Mouse (Mus musculus): ENCODE measurements around the gene Pde3a. TPM values are rescaled to one million over a fixed set of nuclear protein-coding genes. Genes with fewer than 3 reads are reported as not detected.

Gene Pde3a
- polyA plus RNA-seq, 1 experiment = 8.9 TPM

DNA sequence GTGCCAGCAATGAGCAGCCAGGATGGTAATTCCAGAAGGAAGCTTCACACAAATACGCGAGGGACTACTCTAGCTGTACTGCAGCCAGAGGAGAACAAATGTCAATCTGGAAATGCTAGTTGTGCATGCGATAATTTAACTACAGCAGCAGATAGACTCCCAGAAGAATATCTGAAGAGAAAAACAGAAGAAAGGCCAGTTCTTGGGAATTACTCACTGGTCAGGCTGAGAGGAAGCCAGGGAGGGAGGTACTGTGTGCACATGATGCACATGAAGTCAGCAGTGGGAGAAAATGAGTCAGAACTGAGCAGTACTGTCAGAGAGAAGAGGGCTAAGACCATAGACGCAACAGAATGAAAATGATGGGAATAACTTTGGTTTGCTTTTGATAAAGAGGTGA lies 159.7 kb downstream of the Pde3a start:
- Histone ChIP-seq H3K4me1 (ENCODE audit: control insufficient read depth, insufficient read depth, low read length) (peaks cover 3% of the 10 kb centered on the region), H3K27ac (ENCODE audit: insufficient read depth, low read length) (peak overlapping the region; percentile 43), H3K4me3 (ENCODE audit: insufficient read depth, low read length) (no peak overlapping the region)
- TF ChIP-seq CTCF (IDR thresholded peaks at IDR 0.05; ENCODE audit: borderline replicate concordance, insufficient read depth, low read length) (no peak), POLR2A (IDR thresholded peaks at IDR 0.05; ENCODE audit: low read depth, low read length) (no peak)

DNA sequence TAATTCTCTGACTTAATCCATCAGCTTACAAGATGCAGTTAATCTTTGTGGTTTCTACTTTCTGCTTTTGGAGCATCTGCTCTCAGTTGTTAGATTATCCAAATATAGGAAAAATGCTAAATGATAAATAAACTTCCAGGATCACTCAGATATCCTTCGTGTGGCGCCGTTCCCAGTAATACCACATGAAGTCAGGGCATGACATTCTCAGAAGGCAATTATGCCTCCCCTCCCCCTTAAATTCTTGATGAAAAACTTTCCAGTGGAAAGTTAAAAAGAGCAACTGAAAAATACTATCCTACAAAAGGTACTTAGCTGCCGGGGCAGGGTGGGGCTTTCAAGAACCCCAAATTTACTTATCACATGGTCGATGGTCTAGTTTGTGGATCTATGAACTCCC lies 161.8 kb downstream of the Pde3a start:
- no peak overlapping the region for H3K4me3 ChIP-seq (ENCODE audit: insufficient read depth, low read length)
- TF ChIP-seq POLR2A (IDR thresholded peaks at IDR 0.05; ENCODE audit: low read depth, low read length) = no peak
- TF ChIP-seq CTCF (IDR thresholded peaks at IDR 0.05; ENCODE audit: borderline replicate concordance, insufficient read depth, low read length) = no peak
- H3K27ac ChIP-seq (ENCODE audit: insufficient read depth, low read length) = peak overlapping the region; percentile 40; the same call in 1 of the 2 replicates
- H3K4me1 ChIP-seq (ENCODE audit: control insufficient read depth, insufficient read depth, low read length) = peaks cover 3% of the 10 kb centered on the region

DNA sequence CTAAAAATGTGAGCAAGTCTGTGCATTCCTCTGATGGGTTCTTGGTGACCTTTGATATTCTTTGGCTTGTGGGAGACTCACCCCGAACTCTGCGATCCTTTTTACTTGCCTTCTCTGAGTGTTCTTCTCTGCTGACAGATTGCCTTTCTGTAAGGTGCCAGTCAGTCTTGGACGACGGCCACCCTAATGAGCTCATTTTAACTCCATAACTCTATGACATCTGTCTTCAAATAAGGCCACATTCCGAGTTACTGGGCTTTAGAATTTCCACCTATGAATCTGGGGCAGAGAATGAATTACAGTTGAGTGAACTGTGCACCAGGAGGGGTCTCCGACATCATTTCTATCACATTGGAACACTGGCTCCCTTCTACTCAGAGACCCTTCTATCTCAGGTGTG lies 176.0 kb downstream of the Pde3a start:
- Histone ChIP-seq H3K27ac (ENCODE audit: insufficient read depth, low read length) (no peak overlapping the region), H3K4me3 (ENCODE audit: insufficient read depth, low read length) (no peak overlapping the region), H3K4me1 (ENCODE audit: control insufficient read depth, insufficient read depth, low read length) (no peaks in the 10 kb centered on the region)
- no peak for TF ChIP-seq POLR2A (IDR thresholded peaks at IDR 0.05; ENCODE audit: low read depth, low read length)
- TF ChIP-seq CTCF (IDR thresholded peaks at IDR 0.05; ENCODE audit: borderline replicate concordance, insufficient read depth, low read length) = no peak

DNA sequence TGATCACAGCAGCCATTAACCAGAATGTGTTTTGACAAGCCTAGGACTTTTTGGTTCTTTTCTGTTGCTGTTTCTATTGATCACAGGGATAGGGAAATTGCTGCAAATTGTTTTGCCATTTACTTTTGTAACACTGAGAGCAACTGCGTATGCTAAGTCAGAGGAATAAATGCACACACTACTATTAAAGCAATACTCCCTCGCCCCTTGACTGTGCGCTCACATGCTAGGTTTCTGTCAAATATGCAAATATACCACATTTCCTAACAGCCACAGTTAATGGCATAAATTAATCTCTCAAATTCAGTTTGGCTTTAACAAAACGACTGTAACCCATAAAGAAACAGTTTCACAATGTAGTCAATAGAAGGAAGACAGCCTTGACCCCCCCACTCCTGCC lies 179.5 kb downstream of the Pde3a start:
- no peak overlapping the region for H3K4me3 ChIP-seq (ENCODE audit: insufficient read depth, low read length)
- H3K27ac ChIP-seq (ENCODE audit: insufficient read depth, low read length) = no peak overlapping the region
- TF ChIP-seq POLR2A (IDR thresholded peaks at IDR 0.05; ENCODE audit: low read depth, low read length) (no peak), CTCF (IDR thresholded peaks at IDR 0.05; ENCODE audit: borderline replicate concordance, insufficient read depth, low read length) (no peak)
- H3K4me1 ChIP-seq (ENCODE audit: control insufficient read depth, insufficient read depth, low read length) = no peaks in the 10 kb centered on the region

DNA sequence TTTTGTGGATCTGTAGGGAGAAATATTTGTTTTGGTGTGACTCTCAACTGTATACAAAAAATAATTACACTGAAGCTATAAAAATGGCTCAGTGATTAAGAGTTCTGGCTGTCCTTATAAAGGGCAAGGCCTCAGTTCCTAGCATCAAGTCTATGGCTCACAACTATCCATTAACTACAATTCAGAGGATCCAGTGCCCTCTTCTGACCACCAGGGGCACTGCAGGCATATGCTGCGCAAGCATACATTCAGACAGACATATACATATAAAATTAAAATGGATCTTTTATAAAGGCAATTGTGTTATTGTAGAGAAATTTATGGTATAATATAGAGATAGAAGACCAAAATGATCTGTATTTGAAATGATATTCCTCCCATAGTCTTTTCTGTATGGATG lies 181.1 kb downstream of the Pde3a start:
- Histone ChIP-seq H3K4me3 (ENCODE audit: insufficient read depth, low read length) (no peak overlapping the region), H3K27ac (ENCODE audit: insufficient read depth, low read length) (no peak overlapping the region), H3K4me1 (ENCODE audit: control insufficient read depth, insufficient read depth, low read length) (no peaks in the 10 kb centered on the region)
- TF ChIP-seq CTCF (IDR thresholded peaks at IDR 0.05; ENCODE audit: borderline replicate concordance, insufficient read depth, low read length) = peak; percentile 31; the same call in 1 of the 2 replicates
- TF ChIP-seq POLR2A (IDR thresholded peaks at IDR 0.05; ENCODE audit: low read depth, low read length) = no peak

DNA sequence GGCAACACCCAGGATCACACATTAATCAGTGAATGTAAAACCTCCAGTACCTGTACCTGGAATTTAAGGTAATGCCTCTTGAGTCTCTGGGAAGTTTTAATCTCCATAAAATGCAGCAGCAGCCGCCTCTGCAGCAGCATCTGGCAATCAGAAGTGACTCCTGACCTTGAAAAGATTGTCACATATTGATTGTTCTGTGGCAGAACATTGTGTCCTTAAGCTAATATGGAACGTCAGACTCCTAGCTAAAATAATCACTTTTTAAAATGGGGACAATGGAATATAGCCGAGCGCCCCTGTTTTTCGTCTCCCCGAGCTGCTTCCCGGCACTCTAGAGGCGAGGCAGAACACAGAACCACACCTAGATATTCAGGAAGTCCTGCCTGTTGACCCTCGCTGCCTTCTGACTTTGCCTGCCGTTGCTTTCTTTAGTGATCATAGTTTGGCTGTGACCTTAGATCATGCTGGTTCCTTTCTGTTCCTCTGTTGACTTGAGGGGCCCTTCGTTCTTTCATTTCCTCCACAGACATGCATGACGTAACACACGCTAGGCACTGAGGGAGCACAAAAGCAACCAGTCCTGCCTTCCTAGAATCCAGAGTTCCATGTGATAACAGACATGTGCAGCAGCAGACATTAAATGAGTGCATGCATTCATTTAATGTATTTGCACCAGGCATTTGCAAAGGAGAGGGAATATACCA lies 183.4 kb downstream of the Pde3a start:
- no peak overlapping the region for H3K27ac ChIP-seq (ENCODE audit: insufficient read depth, low read length)
- H3K4me1 ChIP-seq (ENCODE audit: control insufficient read depth, insufficient read depth, low read length) = no peaks in the 10 kb centered on the region
- TF ChIP-seq POLR2A (IDR thresholded peaks at IDR 0.05; ENCODE audit: low read depth, low read length) (no peak), CTCF (IDR thresholded peaks at IDR 0.05; ENCODE audit: borderline replicate concordance, insufficient read depth, low read length) (no peak)
- no peak overlapping the region for H3K4me3 ChIP-seq (ENCODE audit: insufficient read depth, low read length)

DNA sequence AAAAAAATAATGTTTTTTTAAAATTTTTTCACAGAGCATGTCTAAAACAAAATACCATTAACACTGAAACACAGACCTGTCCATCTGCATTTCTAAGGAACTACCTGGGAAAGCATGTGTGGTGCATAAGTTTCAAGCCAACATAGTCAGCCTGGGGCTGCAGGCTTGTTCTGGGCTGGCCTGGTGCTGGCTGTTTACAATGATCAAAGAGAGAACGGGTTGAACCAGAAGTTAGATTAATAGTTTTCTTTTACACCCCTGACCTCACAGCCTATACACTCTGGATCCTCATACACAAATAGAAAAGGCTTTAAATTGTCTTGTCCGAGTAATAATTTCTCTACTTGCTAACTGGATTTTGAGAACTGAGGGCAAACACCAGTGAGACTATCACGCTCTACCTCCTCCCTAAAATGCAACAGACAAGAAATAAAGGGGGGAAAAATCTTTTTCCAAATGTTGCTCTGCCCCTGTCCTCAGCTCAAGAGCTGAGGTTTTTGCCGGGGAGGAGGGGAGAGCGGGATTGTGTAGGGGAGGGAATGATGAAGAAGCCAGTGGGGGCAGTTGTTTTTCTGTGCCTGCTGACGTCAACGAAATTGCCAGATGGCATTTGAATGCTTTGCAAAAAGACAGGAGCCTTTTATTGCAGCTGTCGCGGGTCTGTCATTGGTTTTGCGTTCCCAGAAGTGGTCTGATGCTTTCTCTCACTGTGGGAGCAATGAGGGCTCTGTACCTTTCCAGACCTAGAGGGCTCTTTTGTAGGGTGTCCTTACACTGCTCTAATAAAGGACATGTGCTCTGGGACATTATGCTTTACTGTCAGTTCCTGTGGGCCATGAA lies 185.1 kb downstream of the Pde3a start:
- no peak for TF ChIP-seq CTCF (IDR thresholded peaks at IDR 0.05; ENCODE audit: borderline replicate concordance, insufficient read depth, low read length)
- TF ChIP-seq POLR2A (IDR thresholded peaks at IDR 0.05; ENCODE audit: low read depth, low read length) = no peak
- Histone ChIP-seq H3K4me3 (ENCODE audit: insufficient read depth, low read length) (no peak overlapping the region), H3K27ac (ENCODE audit: insufficient read depth, low read length) (no peak overlapping the region), H3K4me1 (ENCODE audit: control insufficient read depth, insufficient read depth, low read length) (no peaks in the 10 kb centered on the region)

DNA sequence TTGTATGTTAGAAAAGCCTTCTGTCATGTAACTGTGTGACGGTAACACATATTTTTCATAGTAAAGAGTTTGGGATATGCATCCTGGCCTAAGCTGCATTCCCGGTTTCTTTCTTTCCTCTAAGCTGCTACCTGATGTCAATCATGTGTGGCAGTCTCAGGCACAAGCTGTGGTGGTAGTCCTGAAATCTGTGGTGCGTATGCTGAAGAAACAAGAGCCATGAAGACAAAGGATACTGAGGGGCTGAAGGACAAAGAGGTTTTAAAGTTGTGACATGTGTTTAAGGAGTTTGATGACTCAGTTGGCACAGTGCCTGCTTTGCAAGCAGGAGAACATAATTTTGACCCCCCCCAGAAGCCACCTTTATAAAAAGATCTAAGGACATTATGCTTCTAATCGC lies 186.1 kb downstream of the Pde3a start:
- Histone ChIP-seq H3K27ac (ENCODE audit: insufficient read depth, low read length) (no peak overlapping the region), H3K4me3 (ENCODE audit: insufficient read depth, low read length) (no peak overlapping the region), H3K4me1 (ENCODE audit: control insufficient read depth, insufficient read depth, low read length) (no peaks in the 10 kb centered on the region)
- TF ChIP-seq CTCF (IDR thresholded peaks at IDR 0.05; ENCODE audit: borderline replicate concordance, insufficient read depth, low read length) = no peak
- TF ChIP-seq POLR2A (IDR thresholded peaks at IDR 0.05; ENCODE audit: low read depth, low read length) = no peak

DNA sequence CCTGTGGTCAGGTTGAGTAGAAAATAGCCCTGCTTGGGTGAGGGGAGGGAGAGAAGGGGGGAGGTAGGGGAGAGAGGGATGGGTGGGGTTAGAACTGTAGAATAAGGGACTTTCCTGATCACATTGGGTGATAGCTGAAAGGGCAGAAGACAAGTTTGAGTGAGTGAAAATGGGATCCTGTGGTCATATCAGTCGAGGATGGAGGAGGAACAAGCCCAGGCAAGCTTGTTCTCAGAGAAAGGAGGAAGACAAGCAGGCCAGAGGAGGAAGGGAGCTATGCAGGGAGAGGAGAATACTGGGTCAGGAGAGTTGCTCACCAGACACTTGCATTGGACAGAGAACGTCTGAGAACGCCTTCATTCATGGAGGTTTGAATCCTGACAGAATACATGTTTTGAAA lies 190.9 kb downstream of the Pde3a start:
- no peak overlapping the region for H3K27ac ChIP-seq (ENCODE audit: insufficient read depth, low read length)
- H3K4me1 ChIP-seq (ENCODE audit: control insufficient read depth, insufficient read depth, low read length) = no peaks in the 10 kb centered on the region
- H3K4me3 ChIP-seq (ENCODE audit: insufficient read depth, low read length) = no peak overlapping the region
- TF ChIP-seq POLR2A (IDR thresholded peaks at IDR 0.05; ENCODE audit: low read depth, low read length) (no peak), CTCF (IDR thresholded peaks at IDR 0.05; ENCODE audit: borderline replicate concordance, insufficient read depth, low read length) (no peak)

DNA sequence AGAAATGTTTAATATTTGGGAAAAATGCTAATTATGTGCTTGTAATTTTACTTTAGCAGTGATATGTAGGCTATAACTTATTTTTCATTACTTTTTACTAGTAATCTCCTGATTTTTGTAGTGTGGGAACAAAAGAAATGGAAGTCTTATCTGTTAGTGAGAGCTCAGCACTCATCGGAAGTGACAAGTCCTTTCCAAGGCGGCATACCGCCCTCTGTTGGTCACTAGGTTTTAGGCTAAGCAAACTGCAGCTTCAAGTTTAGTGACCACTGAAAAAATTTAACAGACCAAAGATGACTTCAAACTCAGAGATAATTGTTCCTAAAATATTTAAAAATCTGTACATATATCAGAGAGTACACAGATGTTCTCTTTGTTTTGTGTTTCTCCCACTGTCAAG lies 198.5 kb downstream of the Pde3a start:
- no peak for TF ChIP-seq POLR2A (IDR thresholded peaks at IDR 0.05; ENCODE audit: low read depth, low read length)
- peak; percentile 63; the same call in 1 of the 2 replicates for TF ChIP-seq CTCF (IDR thresholded peaks at IDR 0.05; ENCODE audit: borderline replicate concordance, insufficient read depth, low read length)
- no peak overlapping the region for H3K27ac ChIP-seq (ENCODE audit: insufficient read depth, low read length)
- no peaks in the 10 kb centered on the region for H3K4me1 ChIP-seq (ENCODE audit: control insufficient read depth, insufficient read depth, low read length)
- H3K4me3 ChIP-seq (ENCODE audit: insufficient read depth, low read length) = no peak overlapping the region

Measured in embryonic fibroblast, embryonic 13.5 days (primary cell).